Mouse (Mus musculus) stomach, postnatal 0 days (tissue): ENCODE measurements around the gene Tipin. TPM values are rescaled to one million over a fixed set of nuclear protein-coding genes. Genes with fewer than 3 reads are reported as not detected.

Experiments used
- ATAC-seq: fragments of 200-750 bp; cut with Nextera tagmentation; 2 replicates; pipeline ENCODE4 v1.8.0; 2017; ENCODE audit not compliant: low FRiP score, low TSS enrichment
- DNase-seq: peaks from one replicate; pipeline ENCODE4 v3.0.0-alpha.2; 2016; ENCODE audit warnings: low spot score
- H3K27ac ChIP-seq: fragments of 300-500 bp; sonication (generic); replicated peaks from 2 replicates; pipeline ENCODE4 v1.5.1; 2014; ENCODE audit warnings: mild to moderate bottlenecking, control low read depth
- H3K27me3 ChIP-seq: fragments of 300-500 bp; sonication (generic); 2 replicates; pipeline ENCODE4 v1.6.1; 2014; ENCODE audit warnings: low read length; ENCODE audit not compliant: control insufficient read depth, insufficient read depth
- H3K36me3 ChIP-seq: fragments of 300-500 bp; sonication (generic); 2 replicates; pipeline ENCODE4 v1.6.1; 2014; ENCODE audit warnings: low read length, mixed read lengths; ENCODE audit not compliant: control insufficient read depth, insufficient read depth
- H3K4me1 ChIP-seq: fragments of 300-500 bp; sonication (generic); replicated peaks from 2 replicates; pipeline ENCODE4 v1.6.1; 2014; ENCODE audit warnings: antibody characterized with exemption; ENCODE audit not compliant: control insufficient read depth, insufficient read depth
- H3K4me2 ChIP-seq: fragments of 300-500 bp; sonication (generic); replicated peaks from 2 replicates; pipeline ENCODE4 v1.6.1; 2014; ENCODE audit warnings: low read depth, mild to moderate bottlenecking, control low read depth, moderate library complexity
- H3K4me3 ChIP-seq: fragments of 300-500 bp; sonication (generic); 2 replicates; pipeline ENCODE4 v1.5.1; 2014; ENCODE audit warnings: low read depth, low read length, control low read depth
- H3K9ac ChIP-seq: fragments of 300-500 bp; sonication (generic); 2 replicates; pipeline ENCODE4 v1.6.1; 2014; ENCODE audit warnings: mild to moderate bottlenecking, low read length, control low read depth, mixed read lengths
- H3K9me3 ChIP-seq: fragments of 300-500 bp; sonication (generic); 2 replicates; pipeline ENCODE4 v1.6.1; 2016; ENCODE audit warnings: low read length; ENCODE audit not compliant: control insufficient read depth
- CTCF ChIP-seq: IDR thresholded peaks from 2 replicates; pipeline ENCODE4 v1.5.1; 2016; ENCODE audit warnings: antibody characterized with exemption, low read depth, mild to moderate bottlenecking, moderate library complexity
- EP300 ChIP-seq: optimal IDR thresholded peaks from 2 replicates; pipeline ENCODE3; 2016; ENCODE audit warnings: antibody characterized with exemption
- WGBS: fragments of 180-500 bp; shearing (Covaris S2); extraction: QIAGEN DNeasy Blood & Tissue Kit; methylation state at CpG from one replicate; pipeline ENCODE4 v1.1.7; 2014; 5-methylcytosine and 5-hydroxymethylcytosine counted together
- polyA plus RNA-seq: library from polyadenylated mRNA; unstranded; fragments of >200 nt; fragmentation: Nextera tagmentation; extraction: Ambion mirVana; gene quantifications from 2 replicates; pipeline ENCODE4 v1.2.1, GENCODE M21; 2015

Gene Tipin
- polyA plus RNA-seq, 1 experiment from 2014 or later, result 85.7 TPM

DNA sequence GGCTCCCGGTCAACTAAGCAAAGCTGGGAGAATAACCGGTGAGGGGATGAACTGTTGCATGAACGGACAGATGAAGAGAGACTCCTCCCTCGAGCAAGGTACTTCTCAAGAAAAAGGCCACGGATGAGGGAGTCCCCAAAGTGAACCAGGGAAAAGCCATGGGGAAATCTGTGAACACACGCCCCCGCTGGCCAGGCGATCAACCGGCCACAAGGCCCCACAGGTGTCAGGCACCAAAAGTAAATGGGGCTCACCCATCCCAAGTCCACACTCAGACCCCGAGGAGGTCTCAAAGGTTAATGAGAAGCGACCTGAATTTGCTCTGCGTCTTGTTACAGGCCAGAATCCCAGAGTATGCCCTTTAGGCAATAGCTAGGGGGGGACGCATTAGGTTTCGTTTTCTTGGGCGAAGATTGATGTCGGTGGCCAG lies 28.8 kb upstream of the Tipin start:
- no peaks in the 10 kb centered on the region for H3K27me3 ChIP-seq
- under 1% methylated on average over 16 of the region's 16 CpGs for WGBS
- ATAC-seq (0 out of 2 replicates have a peak, but pooled peaks have one; percentile 2), DNase-seq (peak; percentile 62)
- no peaks in the 10 kb centered on the region for H3K9me3 ChIP-seq
- peak overlapping the region; percentile 93 for H3K27ac ChIP-seq
- H3K4me1 ChIP-seq, result peaks cover 3% of the 10 kb centered on the region; the same call in 1 of the 2 replicates
- H3K9ac ChIP-seq, result peak overlapping the region; percentile 89
- peak overlapping the region; percentile 84 for H3K4me2 ChIP-seq
- H3K36me3 ChIP-seq, result no peaks in the 10 kb centered on the region
- H3K4me3 ChIP-seq, result peak overlapping the region; percentile 95
- TF ChIP-seq EP300 (no peak), CTCF (no peak)

DNA sequence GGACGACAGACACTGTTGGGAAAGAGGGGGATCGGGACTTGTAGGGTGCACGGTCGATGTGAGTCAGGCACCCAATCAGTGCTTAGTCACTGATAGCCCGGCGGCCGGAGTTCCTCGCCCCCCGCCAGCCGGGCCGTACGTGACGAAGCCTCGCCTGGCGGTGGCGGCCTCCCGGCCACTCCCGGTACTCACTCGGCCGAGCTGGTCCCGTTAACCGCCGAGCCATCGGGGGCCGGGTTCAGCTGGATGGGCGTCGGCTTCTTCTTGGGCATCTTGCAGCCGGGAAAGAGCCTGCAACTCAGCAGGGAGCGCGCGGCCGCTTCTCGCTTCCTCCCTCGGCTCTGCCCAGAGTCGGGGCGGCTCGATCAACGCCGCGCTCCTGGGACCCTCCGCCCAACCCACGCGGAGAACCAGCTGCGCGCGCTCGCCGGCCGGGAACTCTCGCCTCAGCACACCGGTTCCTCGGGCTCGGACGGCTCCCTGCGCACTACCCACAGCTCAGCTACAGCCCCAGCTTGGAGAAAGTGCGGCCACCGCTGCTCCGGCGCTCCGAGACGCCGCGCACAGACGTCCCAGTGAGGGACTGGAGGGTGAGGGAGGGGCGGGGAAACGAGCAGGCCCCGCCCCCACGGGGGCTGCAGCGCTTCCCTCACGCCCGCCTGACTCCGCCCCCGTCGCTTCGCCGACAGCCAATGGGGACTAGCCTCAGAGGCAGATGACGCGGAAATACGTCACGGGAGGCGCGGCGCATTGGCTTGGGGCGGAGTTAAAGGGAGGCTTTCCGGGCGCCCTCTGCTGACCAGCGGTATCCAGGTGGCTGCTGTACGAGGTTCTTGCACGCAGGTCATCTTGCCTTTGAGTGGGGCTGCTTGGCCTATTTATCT lies 28.1 kb upstream of the Tipin start, which contains the start of gene Map2k1:
Gene Map2k1 (minus strand): TSS at position 611 of the 884 bp plus-strand sequence.
- peak within 1 kb of the TSS; percentile 95 for H3K4me3 ChIP-seq
- peak within 1 kb of the TSS; percentile 89 for H3K9ac ChIP-seq
- TF ChIP-seq CTCF, result peak; percentile 92
- no peak for TF ChIP-seq EP300
- H3K27me3 ChIP-seq, result no peaks in the 10 kb centered on the region
- WGBS, result under 1% methylated on average over 87 of the region's 89 CpGs
- H3K9me3 ChIP-seq, result no peaks in the 10 kb centered on the region
- H3K4me1 ChIP-seq, result peaks cover 3% of the 10 kb centered on the region; the same call in 1 of the 2 replicates
- H3K36me3 ChIP-seq, result no peaks in the 10 kb centered on the region
- H3K27ac ChIP-seq, result peak within 1 kb of the TSS; percentile 93
- ATAC-seq (peak; percentile 95), DNase-seq (peak; percentile 100)
- peak within 1 kb of the TSS; percentile 84 for H3K4me2 ChIP-seq

DNA sequence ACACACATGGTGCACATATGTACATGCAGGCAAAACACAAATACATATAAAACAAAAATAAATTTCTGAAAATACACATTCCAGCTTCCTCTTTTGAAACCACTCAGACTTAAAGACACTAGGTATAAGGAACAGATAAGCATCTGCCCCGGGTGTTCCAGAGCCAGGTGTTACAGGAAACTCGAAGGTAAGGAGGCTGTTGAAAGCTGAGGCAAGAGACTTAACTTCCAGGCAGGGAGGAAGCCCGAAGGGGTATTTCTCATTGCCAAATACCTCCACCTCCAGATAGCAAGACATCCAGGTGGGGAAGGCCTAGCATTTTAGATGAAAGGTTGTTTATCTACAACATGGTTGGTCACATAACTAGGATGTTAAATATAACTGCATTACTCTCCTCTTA lies 26.0 kb upstream of the Tipin start:
- 67% methylated on average over 3 of the region's 3 CpGs for WGBS
- Histone ChIP-seq H3K9me3 (no peaks in the 10 kb centered on the region), H3K27ac (no peak overlapping the region), H3K27me3 (no peaks in the 10 kb centered on the region), H3K4me1 (peaks cover 3% of the 10 kb centered on the region; the same call in 1 of the 2 replicates), H3K9ac (no peak overlapping the region), H3K4me2 (no peak overlapping the region), H3K36me3 (no peaks in the 10 kb centered on the region), H3K4me3 (no peak overlapping the region)
- TF ChIP-seq EP300 (no peak), CTCF (no peak)
- DNase-seq, result no peak
- ATAC-seq, result no peak

DNA sequence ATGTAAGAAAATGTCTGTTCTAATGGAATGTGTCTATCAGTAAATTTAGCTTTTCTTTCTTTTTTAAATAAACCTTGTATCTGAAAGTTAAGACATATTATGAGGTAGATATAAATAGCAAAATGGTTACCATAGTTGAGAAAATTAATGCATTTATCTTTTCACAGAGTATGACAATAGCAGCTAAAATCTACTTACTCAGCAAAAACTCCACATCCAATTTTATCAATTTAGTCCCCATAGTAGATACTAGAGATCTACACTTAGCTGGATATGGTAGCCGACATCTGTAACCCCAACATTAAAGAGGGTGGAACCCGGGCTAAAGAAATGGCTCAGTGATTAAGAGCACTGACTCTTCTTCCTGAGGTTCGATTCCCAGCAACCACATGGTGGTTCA lies 25.2 kb upstream of the Tipin start:
- ATAC-seq (no peak), DNase-seq (no peak)
- Histone ChIP-seq H3K4me1 (peaks cover 3% of the 10 kb centered on the region; the same call in 1 of the 2 replicates), H3K27ac (no peak overlapping the region), H3K4me2 (no peak overlapping the region), H3K9me3 (no peaks in the 10 kb centered on the region), H3K4me3 (no peak overlapping the region), H3K9ac (no peak overlapping the region), H3K36me3 (no peaks in the 10 kb centered on the region), H3K27me3 (no peaks in the 10 kb centered on the region)
- 95% methylated on average over 3 of the region's 3 CpGs for WGBS
- TF ChIP-seq CTCF, result no peak

DNA sequence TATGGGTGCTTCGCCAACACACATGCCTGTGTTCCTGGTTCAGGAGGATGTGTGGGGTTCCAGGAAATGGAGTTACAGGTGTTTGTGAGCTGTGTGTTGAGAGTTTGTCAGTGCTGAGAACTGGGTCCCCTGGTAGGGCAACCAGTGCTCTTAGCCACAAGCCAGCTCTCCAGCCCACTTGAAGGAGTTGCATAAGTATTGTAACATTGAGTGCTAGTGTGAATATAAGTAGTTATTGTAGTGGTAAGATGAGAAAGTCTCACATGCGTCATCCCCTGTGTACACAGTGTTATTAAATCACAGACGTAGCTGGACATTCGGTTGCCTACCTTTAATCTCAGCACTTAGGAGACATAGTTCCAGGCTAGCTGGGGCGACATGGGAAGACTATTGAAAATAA lies 21.5 kb upstream of the Tipin start:
- 75% methylated on average over 5 of the region's 5 CpGs for WGBS
- Histone ChIP-seq H3K4me1 (no peaks in the 10 kb centered on the region), H3K9ac (no peak overlapping the region), H3K27ac (no peak overlapping the region), H3K4me3 (no peak overlapping the region), H3K4me2 (no peak overlapping the region), H3K36me3 (no peaks in the 10 kb centered on the region), H3K27me3 (no peaks in the 10 kb centered on the region), H3K9me3 (no peaks in the 10 kb centered on the region)
- DNase-seq (no peak), ATAC-seq (no peak)
- TF ChIP-seq CTCF (no peak), EP300 (no peak)

DNA sequence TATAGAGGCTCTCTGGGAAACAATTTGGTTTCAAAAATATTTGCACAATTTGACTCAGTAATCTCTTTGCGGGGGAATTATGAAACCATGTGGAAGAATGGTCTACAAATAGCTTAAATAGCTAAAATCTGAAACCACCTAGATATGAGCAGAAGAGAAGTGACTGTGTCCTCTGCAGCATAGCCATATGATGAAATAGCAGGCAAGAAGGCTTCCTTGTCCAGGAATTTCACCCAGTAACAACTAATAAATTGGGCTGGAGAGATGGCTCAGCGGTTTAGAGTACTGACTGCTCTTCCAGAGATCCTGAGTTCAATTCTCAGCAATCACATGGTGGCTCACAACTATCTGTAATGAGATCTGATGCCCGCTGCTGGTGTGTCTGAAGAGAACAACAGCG lies 20.4 kb upstream of the Tipin start:
- Histone ChIP-seq H3K9ac (no peak overlapping the region), H3K4me1 (no peaks in the 10 kb centered on the region), H3K27me3 (no peaks in the 10 kb centered on the region), H3K9me3 (no peaks in the 10 kb centered on the region), H3K27ac (no peak overlapping the region), H3K4me3 (no peak overlapping the region), H3K4me2 (no peak overlapping the region), H3K36me3 (no peaks in the 10 kb centered on the region)
- no peak for ATAC-seq
- 76% methylated on average over 4 of the region's 4 CpGs for WGBS
- DNase-seq, result no peak
- TF ChIP-seq CTCF (no peak), EP300 (no peak)
